Mouse (Mus musculus) liver, postnatal 0 days (tissue): Measurements from ENCODE around the gene Iqcf1.

Experiments
- CTCF ChIP-seq: sonication (generic); IDR thresholded peaks from 2 replicates; pipeline ENCODE4 v1.5.1; 2016; ENCODE audit warnings: antibody characterized with exemption, low read depth
- EP300 ChIP-seq: IDR thresholded peaks from 2 replicates; pipeline ENCODE4 v1.6.1; 2016; ENCODE audit warnings: antibody characterized with exemption, low read depth, mild to moderate bottlenecking

DNA sequence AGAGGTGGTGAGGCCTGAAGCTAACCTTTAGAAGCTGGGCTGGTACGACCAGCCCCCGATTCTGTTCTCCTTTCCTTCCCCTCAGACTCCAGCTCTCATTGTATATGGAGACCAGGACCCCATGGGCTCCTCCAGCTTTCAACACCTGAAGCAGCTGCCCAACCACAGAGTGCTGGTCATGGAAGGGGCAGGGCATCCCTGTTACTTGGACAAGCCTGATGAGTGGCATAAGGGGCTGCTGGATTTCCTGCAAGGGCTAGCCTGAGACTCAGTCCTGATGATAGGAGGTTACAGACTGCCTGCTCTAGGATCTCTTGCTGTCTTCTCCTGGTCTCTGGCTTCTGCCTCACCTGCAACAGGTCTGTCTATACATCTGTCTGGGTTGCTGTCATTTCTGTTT, 47.9 kb upstream of the Iqcf1 start:
- TF ChIP-seq CTCF (no peak), EP300 (no peak)
